26 mouse cellular contexts compared by ENCODE assay signal in genomic region chr10:14520912-14521675, GRCm38 (mm10). TPM values are rescaled to one million over a fixed set of nuclear protein-coding genes. Genes with fewer than 3 reads are reported as not detected.
DNase-seq lines count a peak whose midpoint lies in the region; ATAC-seq lines count a peak whose summit lies in the region.
"Had no signal": no experiment of that assay in that cellular context is flagged by ENCODE, and none has a peak within 500 bp of the region (broad histone marks: within the 10 kb centered on the region; RNA-seq: fewer than 3 reads in every experiment).

No protein-coding gene starts in this region.

- no peak for DNase-seq in kidney, postnatal 10 days
- no peak for DNase-seq in lung, postnatal 10 days
- peak; percentile 63 for DNase-seq in Muller cell, postnatal 12 days (ENCODE audit: inconsistent ontology term)
- no peak for DNase-seq in testis, postnatal 10 days (ENCODE audit: low spot score)
- DNase-seq: adrenal gland, postnatal 25 days; cerebellum, adult 2 months; cerebellum, postnatal 14 days; gastrocnemius, postnatal 25 days; heart, adult 18-20 months; kidney, adult 2 months; kidney, postnatal 14 days; layer of hippocampus, adult 9-11 months; liver, postnatal 0 days; midbrain, embryonic 14.5 days; right cerebral cortex, postnatal 25 days; spleen, adult 18-20 months; thymus, postnatal 4 days had no signal

- no peaks in the 10 kb centered on the region for H3K36me3 ChIP-seq in kidney, embryonic 15.5 days
- H3K36me3 ChIP-seq in lung, embryonic 16.5 days (ENCODE audit: control insufficient read depth, insufficient read depth, low read length), result no peaks in the 10 kb centered on the region
- H3K36me3 ChIP-seq in limb, embryonic 15.5 days, result no peaks in the 10 kb centered on the region
- H3K36me3 ChIP-seq: embryonic facial prominence, embryonic 12.5 days; forebrain, embryonic 10.5 days; forebrain, embryonic 15.5 days; hindbrain, embryonic 15.5 days; liver, embryonic 12.5 days had no signal

- H3K4me1 ChIP-seq in kidney, embryonic 15.5 days, result 0 out of 2 replicates have a peak, but pooled peaks cover 4% of the 10 kb centered on the region
- peaks cover 8% of the 10 kb centered on the region for H3K4me1 ChIP-seq in lung, embryonic 16.5 days (replicated peaks; ENCODE audit: control insufficient read depth, insufficient read depth, low read length)
- no peaks in the 10 kb centered on the region for H3K4me1 ChIP-seq in limb, embryonic 15.5 days
- H3K4me1 ChIP-seq: embryonic facial prominence, embryonic 12.5 days; forebrain, embryonic 10.5 days; forebrain, embryonic 15.5 days; hindbrain, embryonic 15.5 days; liver, embryonic 12.5 days had no signal

- no peaks in the 10 kb centered on the region for H3K27me3 ChIP-seq in kidney, embryonic 15.5 days
- no peaks in the 10 kb centered on the region for H3K27me3 ChIP-seq in lung, embryonic 16.5 days (ENCODE audit: control insufficient read depth, insufficient read depth, low read depth, low read length)
- H3K27me3 ChIP-seq in limb, embryonic 15.5 days, result no peaks in the 10 kb centered on the region
- H3K27me3 ChIP-seq: embryonic facial prominence, embryonic 12.5 days; forebrain, embryonic 15.5 days; hindbrain, embryonic 15.5 days; liver, embryonic 12.5 days had no signal

- H3K4me2 ChIP-seq in kidney, embryonic 15.5 days, result no peak overlapping the region
- no peak overlapping the region for H3K4me2 ChIP-seq in lung, embryonic 16.5 days (ENCODE audit: low read depth, low read length)
- H3K4me2 ChIP-seq in limb, embryonic 15.5 days, result no peak overlapping the region
- H3K4me2 ChIP-seq: embryonic facial prominence, embryonic 12.5 days; forebrain, embryonic 15.5 days; heart, embryonic 11.5 days; hindbrain, embryonic 15.5 days; liver, embryonic 12.5 days had no signal

- 61% methylated on average over 8 of the region's 8 CpGs for WGBS in kidney, embryonic 15.5 days
- WGBS in lung, embryonic 16.5 days, result 21% methylated on average over 8 of the region's 8 CpGs
- WGBS in limb, embryonic 15.5 days, result 50% methylated on average over 8 of the region's 8 CpGs

- H3K9ac ChIP-seq in kidney, embryonic 15.5 days, result no peak overlapping the region
- no peak overlapping the region for H3K9ac ChIP-seq in lung, embryonic 16.5 days (ENCODE audit: low read length)
- H3K9ac ChIP-seq in limb, embryonic 15.5 days, result no peak overlapping the region
- H3K9ac ChIP-seq: embryonic facial prominence, embryonic 12.5 days; forebrain, embryonic 15.5 days; hindbrain, embryonic 15.5 days; liver, embryonic 12.5 days; liver, postnatal 0 days had no signal

- no peak for ATAC-seq in kidney, embryonic 15.5 days (replicated peaks; ENCODE audit: low FRiP score)
- ATAC-seq in lung, embryonic 16.5 days (ENCODE audit: low read depth), result peak; percentile 61
- 0 out of 2 replicates have a peak, but pooled peaks have one; percentile 44 for ATAC-seq in limb, embryonic 15.5 days (ENCODE audit: insufficient number of reproducible peaks, low FRiP score, low TSS enrichment, low read depth)
- ATAC-seq: forebrain, embryonic 15.5 days; liver, embryonic 12.5 days; liver, postnatal 0 days had no signal

- H3K27ac ChIP-seq in kidney, embryonic 15.5 days, result peak overlapping the region; percentile 18; the same call in 1 of the 2 replicates
- peak overlapping the region; percentile 44 for H3K27ac ChIP-seq in lung, embryonic 16.5 days (ENCODE audit: low read length)
- H3K27ac ChIP-seq in limb, embryonic 15.5 days, result 0 out of 2 replicates have a peak overlapping the region, but pooled peaks have one; percentile 38
- H3K27ac ChIP-seq: embryonic facial prominence, embryonic 12.5 days; forebrain, embryonic 10.5 days; forebrain, embryonic 15.5 days; hindbrain, embryonic 15.5 days; liver, embryonic 12.5 days had no signal

- H3K4me3 ChIP-seq in kidney, embryonic 15.5 days (replicated peaks), result no peak overlapping the region
- no peak overlapping the region for H3K4me3 ChIP-seq in lung, embryonic 16.5 days (ENCODE audit: low read length)
- no peak overlapping the region for H3K4me3 ChIP-seq in limb, embryonic 15.5 days
- H3K4me3 ChIP-seq: embryonic facial prominence, embryonic 12.5 days; forebrain, embryonic 10.5 days; forebrain, embryonic 15.5 days; hindbrain, embryonic 15.5 days; liver, embryonic 12.5 days had no signal

- no peaks in the 10 kb centered on the region for H3K9me3 ChIP-seq in kidney, embryonic 15.5 days (replicated peaks)
- H3K9me3 ChIP-seq in lung, embryonic 16.5 days (ENCODE audit: control insufficient read depth, low read length), result no peaks in the 10 kb centered on the region
- H3K9me3 ChIP-seq in limb, embryonic 15.5 days, result no peaks in the 10 kb centered on the region
- H3K9me3 ChIP-seq: embryonic facial prominence, embryonic 12.5 days; forebrain, embryonic 10.5 days; forebrain, embryonic 15.5 days; hindbrain, embryonic 15.5 days; liver, embryonic 12.5 days had no signal

RNA-seq across cellular contexts. Expression of gene Adgrg6, which starts 24.4 kb away (rescaled TPM):
- polyA plus RNA-seq in kidney, embryonic 15.5 days (2015; fragmentation: Nextera tagmentation; extraction: Ambion mirVana), result 7.5 and 7.8 TPM in 2 replicates
- 25.0 and 27.0 TPM in 2 replicates for polyA plus RNA-seq in lung, embryonic 16.5 days (2015; fragmentation: Nextera tagmentation; extraction: Ambion mirVana)
- 8.2 and 8.9 TPM in 2 replicates for polyA plus RNA-seq in limb, embryonic 15.5 days (2015; fragmentation: Nextera tagmentation; extraction: Ambion mirVana)
